Mouse (Mus musculus): ENCODE results near the gene Thbs2. TPM values are rescaled to one million over a fixed set of nuclear protein-coding genes. Genes with fewer than 3 reads are reported as not detected.

The Thbs2 gene
- polyA plus RNA-seq, 1 experiment from 2014 or later: 15.1 TPM

DNA sequence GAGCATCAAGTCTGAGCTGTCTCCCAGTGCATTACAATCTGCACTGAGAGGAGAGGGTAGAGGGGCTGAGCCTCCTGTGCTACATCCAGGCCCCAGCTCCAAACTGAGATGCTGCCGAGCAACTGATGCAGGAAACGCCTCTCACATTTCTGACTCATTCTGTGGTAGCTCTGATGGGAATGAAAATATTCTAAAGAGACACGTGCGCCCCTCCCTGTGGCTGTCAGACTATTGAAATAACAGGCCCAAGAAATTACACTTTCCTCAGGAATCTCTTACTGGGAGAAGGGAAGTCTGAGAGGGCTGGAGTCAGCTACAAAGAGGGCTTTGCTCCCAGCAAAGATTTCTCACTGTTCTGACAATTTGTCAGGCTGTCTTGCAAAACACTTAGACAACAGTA is 34.3 kb downstream of the Thbs2 start:
- H3K4me2 ChIP-seq (replicated peaks): no peak overlapping the region
- no peak overlapping the region for H3K9ac ChIP-seq
- H3K4me3 ChIP-seq: no peak overlapping the region
- WGBS: 69% methylated on average over 4 of the region's 4 CpGs
- no peaks in the 10 kb centered on the region for H3K9me3 ChIP-seq (replicated peaks)
- no peak for ATAC-seq (ENCODE audit: low FRiP score)
- no peaks in the 10 kb centered on the region for H3K4me1 ChIP-seq
- H3K36me3 ChIP-seq: no peaks in the 10 kb centered on the region
- H3K27me3 ChIP-seq: no peaks in the 10 kb centered on the region
- no peak overlapping the region for H3K27ac ChIP-seq

DNA sequence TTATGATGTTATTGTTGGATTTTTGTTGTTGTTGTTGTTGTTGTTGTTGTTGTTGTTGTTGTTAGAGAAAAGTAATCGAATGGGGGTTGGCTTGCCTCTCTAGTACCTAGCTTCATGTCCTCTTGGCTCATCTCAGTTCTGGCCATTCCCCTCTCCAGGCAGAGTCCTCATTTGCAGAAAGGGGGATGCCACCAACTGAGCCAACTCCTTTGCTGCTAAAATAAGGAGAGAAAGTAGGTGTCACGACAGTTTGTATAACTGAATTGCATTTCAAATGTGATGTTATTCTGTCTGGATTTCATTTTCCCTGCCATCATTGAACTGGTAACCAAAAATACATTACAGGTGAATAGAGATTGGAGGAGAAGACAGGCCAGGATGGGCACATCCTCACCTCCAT is 35.9 kb downstream of the Thbs2 start:
- Histone ChIP-seq H3K27me3 (no peaks in the 10 kb centered on the region), H3K4me1 (no peaks in the 10 kb centered on the region), H3K9me3 (replicated peaks) (no peaks in the 10 kb centered on the region), H3K4me2 (replicated peaks) (no peak overlapping the region), H3K9ac (no peak overlapping the region), H3K27ac (no peak overlapping the region), H3K36me3 (no peaks in the 10 kb centered on the region), H3K4me3 (no peak overlapping the region)
- 76% methylated on average over 2 of the region's 2 CpGs for WGBS
- no peak for ATAC-seq (ENCODE audit: low FRiP score)

GRCm38 (mm10) chr17:14657123-14657522 is 36.9 kb downstream of the Thbs2 start:
- no peak for ATAC-seq (ENCODE audit: low FRiP score)
- H3K27me3 ChIP-seq: no peaks in the 10 kb centered on the region
- no peaks in the 10 kb centered on the region for H3K36me3 ChIP-seq
- H3K4me2 ChIP-seq (replicated peaks): no peak overlapping the region
- no peak overlapping the region for H3K27ac ChIP-seq
- no peak overlapping the region for H3K4me3 ChIP-seq
- no peaks in the 10 kb centered on the region for H3K4me1 ChIP-seq
- H3K9ac ChIP-seq: no peak overlapping the region
- no peaks in the 10 kb centered on the region for H3K9me3 ChIP-seq (replicated peaks)

- 79% methylated on average over 3 of the region's 3 CpGs for WGBS
- H3K9ac ChIP-seq: no peak overlapping the region
- no peaks in the 10 kb centered on the region for H3K27me3 ChIP-seq
- H3K4me3 ChIP-seq: no peak overlapping the region
- H3K36me3 ChIP-seq: no peaks in the 10 kb centered on the region
- no peak overlapping the region for H3K27ac ChIP-seq
- H3K4me1 ChIP-seq: no peaks in the 10 kb centered on the region
- no peak for ATAC-seq (ENCODE audit: low FRiP score)
- no peak overlapping the region for H3K4me2 ChIP-seq (replicated peaks)
- H3K9me3 ChIP-seq (replicated peaks): no peaks in the 10 kb centered on the region
Measured at GRCm38 (mm10) chr17:14654981-14655380, 39.1 kb downstream of the Thbs2 start.

DNA sequence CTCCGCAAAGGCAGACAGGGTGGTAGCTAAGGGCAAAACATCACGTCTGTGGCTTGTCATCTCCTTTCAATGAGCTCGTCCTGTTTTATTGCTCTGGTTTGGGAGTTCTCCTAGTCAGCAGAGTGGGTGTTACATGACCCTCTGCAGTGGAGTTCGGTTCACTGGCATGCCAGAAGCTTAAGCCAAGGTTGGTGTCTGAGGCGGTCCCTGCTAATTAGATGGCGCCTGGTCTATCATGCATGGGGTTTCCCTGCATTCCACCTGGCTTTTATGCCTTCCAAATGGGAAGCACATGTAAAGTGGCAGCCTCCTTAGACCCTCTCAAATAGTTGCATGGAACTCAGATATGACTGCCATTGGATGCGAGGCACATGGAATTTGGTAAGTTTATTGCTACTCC is 42.0 kb downstream of the Thbs2 start:
- Histone ChIP-seq H3K27ac (no peak overlapping the region), H3K27me3 (no peaks in the 10 kb centered on the region), H3K9ac (no peak overlapping the region), H3K4me1 (no peaks in the 10 kb centered on the region), H3K4me2 (replicated peaks) (no peak overlapping the region), H3K4me3 (no peak overlapping the region), H3K9me3 (replicated peaks) (no peaks in the 10 kb centered on the region), H3K36me3 (no peaks in the 10 kb centered on the region)
- no peak for ATAC-seq (ENCODE audit: low FRiP score)
- 85% methylated on average over 7 of the region's 7 CpGs for WGBS

DNA sequence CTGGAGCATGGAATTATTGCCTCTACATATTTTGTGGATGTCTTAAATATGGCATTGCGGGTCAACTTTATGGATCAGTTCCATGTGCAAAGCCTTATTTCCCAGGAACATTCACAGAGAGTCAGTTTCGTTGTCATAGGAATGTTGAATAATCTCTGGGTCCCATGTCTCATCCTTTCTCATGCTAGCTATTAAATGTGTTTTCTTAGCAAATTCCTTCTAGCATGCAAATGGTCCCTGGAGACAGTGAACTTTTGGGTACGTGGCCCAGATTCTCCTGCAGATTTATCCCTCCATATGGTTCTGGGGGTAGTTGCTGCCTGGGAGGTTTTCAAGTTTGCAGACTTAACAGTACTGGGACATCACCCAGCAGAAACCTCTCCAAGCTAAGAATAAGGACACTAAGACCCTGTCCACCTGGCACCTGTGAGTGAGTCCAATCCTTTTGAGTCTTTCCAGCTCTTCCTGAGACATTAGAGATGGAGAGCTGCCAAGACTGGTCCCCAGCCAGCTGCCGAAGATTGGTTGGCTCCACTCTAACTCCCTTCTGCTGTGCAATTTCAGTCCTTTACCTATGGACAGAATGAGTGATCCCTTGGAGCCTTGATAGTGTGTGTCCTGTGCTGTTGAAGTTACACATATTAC is 45.9 kb downstream of the Thbs2 start:
- H3K9ac ChIP-seq: no peak overlapping the region
- no peak overlapping the region for H3K27ac ChIP-seq
- H3K36me3 ChIP-seq: no peaks in the 10 kb centered on the region
- H3K4me1 ChIP-seq: no peaks in the 10 kb centered on the region
- H3K9me3 ChIP-seq (replicated peaks): no peaks in the 10 kb centered on the region
- H3K4me3 ChIP-seq: no peak overlapping the region
- no peak for ATAC-seq (ENCODE audit: low FRiP score)
- H3K4me2 ChIP-seq (replicated peaks): no peak overlapping the region
- H3K27me3 ChIP-seq: no peaks in the 10 kb centered on the region
- WGBS: 73% methylated on average over 4 of the region's 4 CpGs

GRCm38 (mm10) chr17:14643996-14644395 is 50.0 kb downstream of the Thbs2 start:
- ATAC-seq (ENCODE audit: low FRiP score): no peak
- H3K4me1 ChIP-seq: no peaks in the 10 kb centered on the region
- WGBS: 62% methylated on average over 3 of the region's 3 CpGs

GRCm38 (mm10) chr17:14640351-14641115 is 53.5 kb downstream of the Thbs2 start:
- Histone ChIP-seq H3K9me3 (replicated peaks) (no peaks in the 10 kb centered on the region), H3K36me3 (no peaks in the 10 kb centered on the region), H3K4me1 (no peaks in the 10 kb centered on the region), H3K27me3 (no peaks in the 10 kb centered on the region), H3K4me3 (no peak overlapping the region), H3K9ac (no peak overlapping the region), H3K4me2 (replicated peaks) (no peak overlapping the region), H3K27ac (no peak overlapping the region)
- WGBS: 86% methylated on average over 15 of the region's 15 CpGs
- no peak for ATAC-seq (ENCODE audit: low FRiP score)

More at GRCm38 (mm10) chr17:14643996-14644395, 50.0 kb downstream of the Thbs2 start:
- Histone ChIP-seq H3K36me3 (no peaks in the 10 kb centered on the region), H3K4me2 (replicated peaks) (no peak overlapping the region), H3K4me3 (no peak overlapping the region), H3K27ac (no peak overlapping the region), H3K27me3 (no peaks in the 10 kb centered on the region), H3K9me3 (replicated peaks) (no peaks in the 10 kb centered on the region), H3K9ac (no peak overlapping the region)

DNA sequence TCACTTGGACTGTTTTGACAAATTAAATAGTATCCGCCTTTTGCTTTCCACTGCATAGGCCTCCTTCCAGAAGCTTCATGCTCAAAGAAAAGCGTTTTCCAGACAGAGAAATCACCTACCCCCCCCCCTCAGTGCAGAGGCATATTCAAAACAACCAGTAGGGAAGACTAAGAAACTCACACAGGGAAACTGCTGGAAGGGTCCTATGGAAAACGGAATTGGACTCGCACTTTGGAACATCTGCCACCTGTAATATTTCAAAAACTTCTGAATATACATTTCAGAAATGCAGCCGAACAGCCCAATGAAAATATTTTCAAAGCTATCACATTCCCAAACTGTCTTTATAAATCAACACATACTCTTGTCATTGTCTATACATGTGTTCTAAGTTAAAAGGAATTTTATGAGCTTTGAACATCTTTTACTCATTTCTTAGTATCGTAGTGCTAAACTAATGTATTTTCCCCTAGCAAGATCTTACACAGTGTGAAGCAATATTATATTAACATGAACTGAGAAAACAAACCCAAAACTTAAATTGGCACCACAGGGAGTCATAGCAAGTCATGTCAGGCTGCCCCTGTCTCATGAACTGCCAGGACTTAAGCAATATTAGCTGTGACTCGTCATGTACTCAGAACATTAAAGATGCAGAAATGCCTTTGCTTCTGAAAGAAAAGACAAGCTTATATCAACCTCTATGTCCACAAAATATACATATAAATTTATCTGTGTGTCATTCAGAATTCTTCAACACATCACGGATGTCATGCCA is 58.3 kb downstream of the Thbs2 start:
- Histone ChIP-seq H3K27ac (no peak overlapping the region), H3K9me3 (replicated peaks) (no peaks in the 10 kb centered on the region), H3K27me3 (no peaks in the 10 kb centered on the region), H3K4me3 (no peak overlapping the region), H3K36me3 (no peaks in the 10 kb centered on the region), H3K9ac (no peak overlapping the region), H3K4me2 (replicated peaks) (no peak overlapping the region), H3K4me1 (no peaks in the 10 kb centered on the region)
- 75% methylated on average over 8 of the region's 8 CpGs for WGBS
- ATAC-seq (ENCODE audit: low FRiP score): no peak

DNA sequence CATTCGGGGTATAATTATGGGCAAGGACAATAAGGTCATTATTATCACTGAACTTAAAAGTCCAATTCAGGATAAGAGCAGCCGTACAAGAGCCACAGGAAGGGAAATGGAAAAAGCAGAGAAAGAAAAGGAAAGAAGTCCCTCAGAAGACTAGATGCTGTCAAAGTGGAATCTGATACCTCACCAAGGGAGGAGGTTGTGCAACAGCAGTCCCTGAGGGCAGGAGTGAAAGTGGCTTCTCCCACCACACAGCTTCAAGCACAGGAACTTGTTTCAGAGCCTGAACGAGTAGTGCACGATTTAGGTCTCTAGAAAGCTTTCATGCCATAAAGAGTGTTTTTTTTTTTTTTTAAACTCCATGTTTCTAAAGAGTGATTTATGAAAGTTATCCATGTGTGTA is 65.1 kb downstream of the Thbs2 start:
- WGBS: 74% methylated on average over 4 of the region's 4 CpGs
- no peak for ATAC-seq (ENCODE audit: low FRiP score)
- no peak overlapping the region for H3K27ac ChIP-seq
- no peak overlapping the region for H3K4me2 ChIP-seq (replicated peaks)
- no peaks in the 10 kb centered on the region for H3K27me3 ChIP-seq
- no peak overlapping the region for H3K4me3 ChIP-seq
- H3K9ac ChIP-seq: no peak overlapping the region
- no peaks in the 10 kb centered on the region for H3K36me3 ChIP-seq
- no peaks in the 10 kb centered on the region for H3K9me3 ChIP-seq (replicated peaks)
- H3K4me1 ChIP-seq: no peaks in the 10 kb centered on the region

DNA sequence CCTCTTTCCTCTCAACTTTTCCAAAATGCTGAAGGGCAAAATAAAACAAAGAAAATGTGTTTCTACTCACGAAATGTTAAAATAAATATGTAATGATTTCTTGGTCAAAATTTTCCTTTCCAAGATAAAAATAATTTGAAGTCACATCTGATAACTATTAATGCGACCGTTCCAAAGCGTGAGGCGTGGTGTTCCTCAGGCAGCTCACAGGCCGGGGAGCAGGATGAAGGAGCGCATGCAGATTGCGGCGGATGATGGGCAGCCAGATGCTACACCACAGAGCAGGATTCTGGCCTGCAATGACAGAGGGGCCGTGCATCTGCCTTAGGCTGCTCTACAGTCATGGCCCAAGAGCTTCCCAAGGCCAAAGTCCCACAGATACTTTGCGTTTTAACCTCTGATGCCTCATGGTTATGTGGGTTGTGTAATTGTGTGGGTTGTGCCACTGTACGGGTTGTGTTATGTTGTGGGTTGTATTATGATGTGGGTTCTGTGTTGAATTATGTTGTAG is 66.2 kb downstream of the Thbs2 start:
- ATAC-seq (ENCODE audit: low FRiP score): no peak
- no peak overlapping the region for H3K4me2 ChIP-seq (replicated peaks)
- WGBS: 84% methylated on average over 12 of the region's 12 CpGs

GRCm38 (mm10) chr17:14624433-14624832 is 69.6 kb downstream of the Thbs2 start:
- 47% methylated on average over 8 of the region's 8 CpGs for WGBS
- Histone ChIP-seq H3K9me3 (replicated peaks) (no peaks in the 10 kb centered on the region), H3K27me3 (no peaks in the 10 kb centered on the region), H3K36me3 (no peaks in the 10 kb centered on the region), H3K9ac (no peak overlapping the region), H3K27ac (no peak overlapping the region), H3K4me1 (no peaks in the 10 kb centered on the region), H3K4me2 (replicated peaks) (no peak overlapping the region), H3K4me3 (no peak overlapping the region)
- ATAC-seq (ENCODE audit: low FRiP score): no peak

More for the DNA sequence above, 66.2 kb downstream of the Thbs2 start:
- Histone ChIP-seq H3K4me3 (no peak overlapping the region), H3K27me3 (no peaks in the 10 kb centered on the region), H3K4me1 (no peaks in the 10 kb centered on the region), H3K9ac (no peak overlapping the region), H3K27ac (no peak overlapping the region), H3K9me3 (replicated peaks) (no peaks in the 10 kb centered on the region), H3K36me3 (no peaks in the 10 kb centered on the region)

Data from hindbrain, embryonic 12.5 days (tissue).